Mouse (Mus musculus) thymus, postnatal 36 days (tissue): Measurements from ENCODE around the gene Tdrkh.

Experiments used
- DNase-seq, 2 experiments: peaks; one replicate each; pipeline ENCODE4 v3.0.0; 2022; ENCODE audit warnings: mixed read lengths in 2 of 2

Gene Tdrkh

GRCm38 (mm10) chr3:94463926-94464578 lies 51.0 kb downstream of the Tdrkh start:
- no peak for DNase-seq

GRCm38 (mm10) chr3:94465632-94466430 lies 52.8 kb downstream of the Tdrkh start:
- no peak for DNase-seq

GRCm38 (mm10) chr3:94468931-94469330 lies 55.9 kb downstream of the Tdrkh start:
- DNase-seq = no peak

GRCm38 (mm10) chr3:94472447-94473114 lies 59.5 kb downstream of the Tdrkh start:
- no peak for DNase-seq

GRCm38 (mm10) chr3:94473115-94473505 lies 60.0 kb downstream of the Tdrkh start:
- DNase-seq = no peak

GRCm38 (mm10) chr3:94473567-94474232 lies 60.6 kb downstream of the Tdrkh start:
- DNase-seq = no peak

GRCm38 (mm10) chr3:94476301-94477035 lies 63.4 kb downstream of the Tdrkh start:
- DNase-seq = no peak

GRCm38 (mm10) chr3:94477444-94477843 lies 64.4 kb downstream of the Tdrkh start:
- DNase-seq = no peak

- no peak for DNase-seq
These were observed 64.9 kb downstream of the Tdrkh start, which contains the start of gene Celf3 for GRCm38 (mm10) chr3:94477981-94478422. Gene Celf3, plus strand, starts transcription at chr3:94478295.

- no peak for DNase-seq
These were observed 65.6 kb downstream of the Tdrkh start for GRCm38 (mm10) chr3:94478591-94479169.

GRCm38 (mm10) chr3:94479564-94479963 lies 66.5 kb downstream of the Tdrkh start:
- DNase-seq = no peak

- no peak for DNase-seq
These were observed 67.3 kb downstream of the Tdrkh start, which contains the start of gene Riiad1 for GRCm38 (mm10) chr3:94480291-94480884. Gene Riiad1, minus strand, starts transcription at chr3:94480341.

GRCm38 (mm10) chr3:94481429-94481828 lies 68.4 kb downstream of the Tdrkh start:
- no peak for DNase-seq

- no peak for DNase-seq
These were observed 69.8 kb downstream of the Tdrkh start for GRCm38 (mm10) chr3:94482764-94483385.

- DNase-seq = peak in 1 of 2 experiments; percentile 22
These were observed 70.8 kb downstream of the Tdrkh start for GRCm38 (mm10) chr3:94483790-94484439.
